Mouse (Mus musculus) thymus, adult 2 months (tissue): ENCODE measurements at regions not wholly inside any gene's neighbourhood (a gene's known extent, or its start where the extent isn't known, plus 50 kb on each side); places are given as distances from the start of the nearest gene placed in this dataset.

Source experiments
- DNase-seq: peaks from one replicate; pipeline ENCODE4 v3.0.0; 2021
- H3K27ac ChIP-seq: fragments of 200-500 bp; 2 replicates; pipeline ENCODE4 v1.5.1; 2012; ENCODE audit warnings: low read length, control low read depth; ENCODE audit not compliant: control insufficient read depth, insufficient read depth
- H3K27me3 ChIP-seq: fragments of 200-500 bp; 2 replicates; pipeline ENCODE4 v1.6.1; 2012; ENCODE audit warnings: mild to moderate bottlenecking, low read length, moderate library complexity, mixed read lengths; ENCODE audit not compliant: control insufficient read depth, insufficient read depth
- H3K36me3 ChIP-seq: fragments of 200-500 bp; 2 replicates; pipeline ENCODE4 v1.6.1; 2012; ENCODE audit warnings: mild to moderate bottlenecking, low read length, moderate library complexity; ENCODE audit not compliant: control insufficient read depth, insufficient read depth
- H3K4me1 ChIP-seq: fragments of 200-500 bp; replicated peaks from 2 replicates; pipeline ENCODE4 v1.6.1; 2012; ENCODE audit warnings: low read length; ENCODE audit not compliant: control insufficient read depth, insufficient read depth
- H3K4me3 ChIP-seq: fragments of 200-500 bp; 2 replicates; pipeline ENCODE4 v1.5.1; 2012; ENCODE audit warnings: mild to moderate bottlenecking, low read length, control low read depth, moderate library complexity; ENCODE audit not compliant: control insufficient read depth, insufficient read depth
- CTCF ChIP-seq: fragments of 200-500 bp; IDR thresholded peaks from 2 replicates; pipeline ENCODE4 v1.5.1; 2012; ENCODE audit warnings: mild to moderate bottlenecking, control low read depth, low read length, moderate library complexity, borderline replicate concordance; ENCODE audit not compliant: control insufficient read depth, poor library complexity, insufficient read depth; ENCODE audit errors: extremely low read depth
- POLR2A ChIP-seq: fragments of 200-500 bp; IDR thresholded peaks from 2 replicates; pipeline ENCODE4 v1.6.1; 2012; ENCODE audit warnings: mild to moderate bottlenecking, low read length, control low read depth, moderate library complexity; ENCODE audit not compliant: control insufficient read depth, poor library complexity, insufficient read depth; ENCODE audit errors: extremely low read depth
- WGBS: fragments of 180-500 bp; shearing (Covaris S2); methylation state at CpG from one replicate; pipeline ENCODE4 v1.1.7; 2018; 5-methylcytosine and 5-hydroxymethylcytosine counted together

DNA sequence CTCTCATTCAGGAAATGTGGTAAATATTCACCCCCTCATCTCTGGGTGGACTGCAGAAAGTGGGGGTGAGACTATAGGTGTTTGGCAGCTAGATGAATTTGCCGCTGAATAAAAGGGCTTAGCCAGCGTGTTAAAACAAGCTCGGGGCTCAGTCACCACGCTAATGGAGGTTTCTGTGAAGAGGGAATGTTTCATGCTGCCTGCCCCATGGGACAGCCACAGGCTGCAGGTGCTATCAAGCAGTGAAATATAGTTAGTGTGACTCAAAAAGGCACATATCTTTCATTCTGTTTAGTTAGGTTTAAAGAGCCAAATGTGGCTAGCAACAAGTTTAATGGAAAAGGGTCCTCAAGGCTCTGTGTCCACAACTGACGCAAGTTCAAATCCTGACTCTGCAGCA, 121.5 kb downstream of the Zfp36l1 start:
- Histone ChIP-seq H3K36me3 (no peaks in the 10 kb centered on the region), H3K27me3 (no peaks in the 10 kb centered on the region), H3K4me3 (no peak overlapping the region), H3K4me1 (peaks cover 6% of the 10 kb centered on the region), H3K27ac (no peak overlapping the region)
- DNase-seq, result no peak
- no peak for TF ChIP-seq POLR2A
- no peak for TF ChIP-seq CTCF
- WGBS, result 57% methylated on average over 5 of the region's 5 CpGs

DNA sequence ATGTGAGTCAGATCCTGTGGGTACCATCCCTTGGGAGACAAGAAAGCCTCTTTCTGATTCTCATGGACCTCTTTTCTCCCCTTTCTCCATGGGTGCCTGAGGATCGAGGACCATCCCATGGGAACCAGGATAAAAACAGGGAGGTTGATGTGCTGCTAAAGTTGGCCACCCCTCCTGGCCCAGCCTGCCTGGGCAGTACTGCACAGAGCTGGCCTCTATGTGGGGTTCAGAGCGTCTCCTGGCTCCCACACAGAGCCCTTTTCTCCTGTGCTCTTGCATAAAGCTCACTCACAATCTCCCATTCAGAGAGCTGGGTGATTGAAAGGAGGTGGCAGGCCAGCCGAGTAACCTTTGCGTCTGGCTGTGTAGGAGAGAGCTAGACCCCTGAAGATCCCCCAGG, 122.1 kb downstream of the Zfp36l1 start:
- Histone ChIP-seq H3K4me3 (no peak overlapping the region), H3K27me3 (no peaks in the 10 kb centered on the region), H3K4me1 (peaks cover 6% of the 10 kb centered on the region), H3K27ac (no peak overlapping the region), H3K36me3 (no peaks in the 10 kb centered on the region)
- DNase-seq, result no peak
- 91% methylated on average over 4 of the region's 4 CpGs for WGBS
- TF ChIP-seq CTCF, result no peak
- TF ChIP-seq POLR2A, result no peak

DNA sequence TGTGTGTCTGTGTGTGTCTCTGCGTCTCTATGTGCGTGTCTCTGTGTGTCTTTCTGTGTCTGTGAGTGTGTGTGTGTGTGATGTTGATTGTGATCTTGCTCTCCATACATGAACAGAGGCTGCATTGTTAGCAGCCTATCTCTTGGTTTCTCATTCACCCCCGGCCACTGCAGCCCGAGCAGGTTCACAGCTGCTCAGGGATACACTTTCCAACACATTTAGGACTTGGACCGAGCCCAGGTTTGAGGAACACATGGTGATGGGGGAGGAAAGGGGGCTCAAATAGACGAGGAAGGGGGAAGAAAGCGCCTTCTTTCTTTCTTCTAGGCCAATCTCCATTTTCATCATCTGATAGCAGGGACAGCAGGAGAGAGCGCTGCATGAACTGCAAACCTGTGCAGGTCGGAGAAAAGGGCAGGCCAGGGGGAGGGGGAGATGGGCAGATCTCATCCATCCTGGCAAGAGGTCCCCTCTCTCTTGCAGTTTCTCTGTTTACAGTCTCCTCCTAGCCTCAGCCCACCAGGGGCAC, 123.2 kb downstream of the Zfp36l1 start:
- 90% methylated on average over 9 of the region's 9 CpGs for WGBS
- Histone ChIP-seq H3K27me3 (no peaks in the 10 kb centered on the region), H3K4me3 (no peak overlapping the region), H3K4me1 (peaks cover 6% of the 10 kb centered on the region), H3K27ac (no peak overlapping the region), H3K36me3 (no peaks in the 10 kb centered on the region)
- TF ChIP-seq POLR2A (no peak), CTCF (no peak)
- DNase-seq, result no peak

DNA sequence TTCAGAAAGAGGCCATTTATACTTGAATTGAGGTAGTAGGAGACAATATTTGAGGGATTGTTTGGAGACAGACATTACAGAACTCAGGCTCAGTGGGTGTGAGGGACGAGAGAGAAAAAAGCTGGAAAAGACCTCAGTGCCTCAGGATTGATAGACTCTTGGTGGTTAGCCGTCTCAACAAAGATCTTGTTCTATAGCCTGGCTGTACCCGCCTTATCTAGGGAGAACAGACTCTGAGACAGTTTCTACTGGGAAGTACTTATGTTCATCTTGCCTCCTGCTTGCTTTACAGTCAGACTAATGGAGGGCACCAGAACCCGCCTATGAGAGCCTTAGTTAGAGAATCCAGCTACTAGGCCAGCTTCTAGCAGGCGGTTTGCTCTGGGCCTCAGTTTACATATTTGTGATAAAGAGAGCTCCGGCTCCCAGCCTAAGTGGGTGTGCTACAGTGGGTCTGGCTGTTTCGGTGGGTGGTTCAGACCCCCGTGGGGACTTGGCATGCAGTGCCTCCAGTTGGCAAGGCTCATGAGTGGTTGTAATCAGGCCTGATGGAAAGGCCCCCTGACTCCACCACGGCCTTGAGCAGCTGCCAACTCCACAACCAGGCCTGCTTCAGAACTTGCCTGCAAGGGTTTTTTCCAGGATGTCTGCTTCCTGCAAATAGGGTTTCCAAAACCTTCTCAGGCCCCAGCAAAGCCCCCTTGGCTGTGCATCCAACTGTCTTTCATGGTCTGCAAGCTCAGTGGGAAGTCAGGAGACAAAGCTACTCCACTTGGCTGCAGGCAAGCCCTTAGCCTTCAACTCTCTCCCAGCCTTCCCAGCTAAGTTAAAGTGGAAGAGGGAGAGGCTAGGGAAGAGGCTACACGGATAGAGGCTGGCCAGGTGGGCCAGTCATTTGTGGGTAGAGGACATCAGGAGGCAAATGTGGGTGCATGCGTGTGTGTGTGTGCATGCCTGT, 124.1 kb downstream of the Zfp36l1 start:
- Histone ChIP-seq H3K4me1 (peaks cover 2% of the 10 kb centered on the region; the same call in 1 of the 2 replicates), H3K27ac (no peak overlapping the region), H3K36me3 (no peaks in the 10 kb centered on the region), H3K27me3 (no peaks in the 10 kb centered on the region), H3K4me3 (no peak overlapping the region)
- TF ChIP-seq POLR2A (no peak), CTCF (no peak)
- DNase-seq, result no peak
- 89% methylated on average over 11 of the region's 11 CpGs for WGBS

DNA sequence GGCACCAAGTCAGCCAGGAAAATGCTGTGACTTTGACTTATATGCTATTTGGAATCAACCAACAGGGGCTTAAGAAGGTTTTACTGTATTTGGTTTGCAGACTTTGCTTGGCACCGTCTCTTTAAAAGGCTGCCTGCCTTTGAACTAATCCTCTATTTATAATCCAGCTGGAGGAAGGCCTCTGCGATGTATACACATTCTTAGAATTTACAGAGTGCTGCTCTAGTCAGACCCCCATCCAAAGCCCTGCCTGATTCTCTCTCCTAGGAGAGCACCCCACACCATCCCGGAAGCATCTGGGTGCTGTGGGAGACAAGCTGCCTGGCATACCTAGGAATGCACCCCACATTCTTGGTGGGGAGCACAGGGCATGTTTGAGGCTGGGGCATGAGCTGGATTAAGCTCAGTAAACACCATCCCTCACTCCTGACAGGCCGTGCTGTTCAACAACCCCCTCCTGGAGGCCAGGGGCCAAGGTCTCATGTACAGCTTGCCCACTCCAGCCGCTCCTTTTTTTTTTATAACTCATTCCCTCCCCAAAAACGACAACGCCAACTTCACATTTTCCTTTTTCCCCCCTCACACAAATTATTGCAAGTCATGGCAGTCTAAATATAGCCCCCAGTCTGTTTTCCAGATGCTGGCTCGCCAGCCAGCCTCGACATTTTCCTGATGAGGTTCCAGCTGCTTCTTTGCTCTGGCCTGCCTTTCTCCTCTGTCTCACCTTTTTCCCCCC, 126.4 kb downstream of the Zfp36l1 start:
- no peaks in the 10 kb centered on the region for H3K36me3 ChIP-seq
- no peak for DNase-seq
- TF ChIP-seq POLR2A (no peak), CTCF (no peak)
- H3K27me3 ChIP-seq, result no peaks in the 10 kb centered on the region
- WGBS, result 60% methylated on average over 9 of the region's 9 CpGs
- peaks cover 2% of the 10 kb centered on the region; the same call in 1 of the 2 replicates for H3K4me1 ChIP-seq
- no peak overlapping the region for H3K27ac ChIP-seq
- H3K4me3 ChIP-seq, result no peak overlapping the region

DNA sequence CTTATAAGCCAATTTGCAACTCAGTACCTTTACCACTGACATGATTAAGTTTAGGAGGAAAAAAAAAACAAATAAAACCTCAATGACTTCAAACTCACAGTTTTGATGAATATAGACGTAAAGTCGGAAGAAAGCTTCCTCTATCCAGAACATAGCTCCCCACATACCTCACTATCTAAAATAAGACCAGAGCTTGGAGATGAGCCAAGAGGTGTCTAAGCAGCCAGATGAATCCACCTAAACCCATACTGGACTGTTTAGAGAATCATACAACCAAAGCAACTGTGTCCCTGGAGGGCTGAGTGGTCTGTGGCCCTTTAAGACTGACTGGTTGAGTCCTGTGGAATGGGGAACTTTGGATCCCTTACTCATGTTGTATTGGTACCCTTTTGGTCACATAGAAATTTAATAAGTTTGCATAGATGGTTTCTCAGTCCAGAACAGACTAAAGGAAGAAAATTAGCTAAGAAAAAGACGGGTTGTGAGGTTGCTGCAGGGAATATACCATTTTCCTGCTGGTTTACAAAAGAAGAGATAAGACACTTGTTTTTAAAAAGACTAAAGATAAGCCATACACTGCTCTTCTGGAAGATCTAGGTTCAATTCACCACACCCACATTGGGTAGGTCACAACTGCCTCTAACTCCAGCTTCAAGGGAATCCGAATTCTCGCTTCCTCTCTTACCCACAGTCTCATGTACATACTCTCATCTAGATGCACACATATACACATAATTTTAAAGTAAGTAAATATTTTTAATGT, 127.6 kb downstream of the Zfp36l1 start:
- DNase-seq, result no peak
- Histone ChIP-seq H3K4me1 (peaks cover 2% of the 10 kb centered on the region; the same call in 1 of the 2 replicates), H3K27ac (no peak overlapping the region), H3K36me3 (no peaks in the 10 kb centered on the region), H3K27me3 (no peaks in the 10 kb centered on the region), H3K4me3 (no peak overlapping the region)
- TF ChIP-seq POLR2A (no peak), CTCF (no peak)
- 86% methylated on average over 5 of the region's 5 CpGs for WGBS
